Mouse (Mus musculus): ENCODE data around the gene Gm32742. TPM values are rescaled to one million over a fixed set of nuclear protein-coding genes. Genes with fewer than 3 reads are reported as not detected.
"Not testable (repeated sequence)": the region's sequence is repeated elsewhere in the genome, so short reads cannot be mapped to it uniquely, and the experiment has no call there.

Gm32742 gene
- total RNA-seq, 2 experiments from 2014 or later, result 0.04 TPM; not detected in 1

- intact Hi-C loops (cut with DNase I), result loop anchor here (2.0 to 10.0 kb wide), 3 partner anchors 131 to 1123 kb away; no protein-coding TSS in a partner anchor
- DNase-seq, result peak; percentile 82
These were observed 3.4 kb downstream of the Gm32742 start for GRCm38 (mm10) chr9:51161771-51162388.

GRCm38 (mm10) chr9:51152079-51152752, 13.1 kb downstream of the Gm32742 start:
- peak; percentile 68 for DNase-seq
- intact Hi-C loops (cut with DNase I), result loop anchor here (2.0 kb wide), 1 partner anchor 303 kb away; no protein-coding TSS in a partner anchor

- intact Hi-C loops (cut with DNase I), result loop anchor here (10.0 kb wide), 1 partner anchor 132 kb away; no protein-coding TSS in a partner anchor
- DNase-seq, result no peak
These were observed 18.0 kb downstream of the Gm32742 start for GRCm38 (mm10) chr9:51147294-51147693.

- no peak for DNase-seq
- intact Hi-C loops (cut with DNase I), result loop anchor here (10.0 kb wide), 1 partner anchor 132 kb away; no protein-coding TSS in a partner anchor
These were observed 18.8 kb downstream of the Gm32742 start for GRCm38 (mm10) chr9:51146496-51146895.

GRCm38 (mm10) chr9:51144218-51144617, 21.1 kb downstream of the Gm32742 start:
- intact Hi-C loops (cut with DNase I), result loop anchor here (10.0 kb wide), 1 partner anchor 129 kb away; no protein-coding TSS in a partner anchor
- no peak for DNase-seq

- intact Hi-C loops (cut with DNase I), result loop anchor here (10.0 kb wide), 1 partner anchor 129 kb away; no protein-coding TSS in a partner anchor
- no peak for DNase-seq
These were observed 21.9 kb downstream of the Gm32742 start for GRCm38 (mm10) chr9:51143437-51143836.

GRCm38 (mm10) chr9:51140711-51141110, 24.6 kb downstream of the Gm32742 start:
- DNase-seq, result no peak
- intact Hi-C loops (cut with DNase I), result loop anchor here (10.0 kb wide), 1 partner anchor 126 kb away; no protein-coding TSS in a partner anchor

GRCm38 (mm10) chr9:51139401-51139800, 25.9 kb downstream of the Gm32742 start:
- DNase-seq; intact Hi-C loops (cut with DNase I): not testable (repeated sequence)

GRCm38 (mm10) chr9:51138301-51138700, 27.0 kb downstream of the Gm32742 start:
- intact Hi-C loops (cut with DNase I), result no loop called here
- DNase-seq, result no peak

- no peak for DNase-seq
- intact Hi-C loops (cut with DNase I), result no loop called here
These were observed 27.5 kb downstream of the Gm32742 start for GRCm38 (mm10) chr9:51137836-51138235.

- intact Hi-C loops (cut with DNase I), result no loop called here
These were observed 27.9 kb downstream of the Gm32742 start for GRCm38 (mm10) chr9:51137432-51137831.

GRCm38 (mm10) chr9:51136985-51137384, 28.3 kb downstream of the Gm32742 start:
- no peak for DNase-seq
- intact Hi-C loops (cut with DNase I), result no loop called here

More at GRCm38 (mm10) chr9:51137432-51137831, 27.9 kb downstream of the Gm32742 start:
- no peak for DNase-seq

- intact Hi-C loops (cut with DNase I), result no loop called here
- no peak for DNase-seq
These were observed 50.5 kb downstream of the Gm32742 start for GRCm38 (mm10) chr9:51114767-51115166.

GRCm38 (mm10) chr9:51105751-51106150, 59.6 kb downstream of the Gm32742 start:
- no peak for DNase-seq
- intact Hi-C loops (cut with DNase I), result no loop called here

- intact Hi-C loops (cut with DNase I), result no loop called here
- DNase-seq, result peak; percentile 72
These were observed 61.4 kb downstream of the Gm32742 start for GRCm38 (mm10) chr9:51103808-51104514.

- intact Hi-C loops (cut with DNase I), result no loop called here
- peak; percentile 54 for DNase-seq
These were observed 62.1 kb downstream of the Gm32742 start for GRCm38 (mm10) chr9:51102963-51103807.

GRCm38 (mm10) chr9:51101756-51102425, 63.4 kb downstream of the Gm32742 start, which contains the start of gene 4833427G06Rik:
Gene 4833427G06Rik, minus strand, starts transcription at chr9:51102078.
- DNase-seq, result peak; percentile 63
- intact Hi-C loops (cut with DNase I), result no loop called here

- intact Hi-C loops (cut with DNase I), result no loop called here
These were observed 69.0 kb downstream of the Gm32742 start for GRCm38 (mm10) chr9:51096306-51096705.

GRCm38 (mm10) chr9:51093697-51094096, 71.6 kb downstream of the Gm32742 start:
- intact Hi-C loops (cut with DNase I), result no loop called here
- DNase-seq, result no peak

More at GRCm38 (mm10) chr9:51096306-51096705, 69.0 kb downstream of the Gm32742 start:
- DNase-seq, result no peak
